Mouse (Mus musculus) spleen, postnatal 10 days (tissue): ENCODE data around the gene Hecw2.

ENCODE experiments used
- DNase-seq, 2 experiments: peaks; one replicate each; pipeline ENCODE4 v3.0.0; 2021 to 2022; ENCODE audit warnings: low spot score in 2 of 2

Gene Hecw2

GRCm38 (mm10) chr1:54194954-54195305, at the start of gene Hecw2:
Hecw2 (minus strand) TSS chr1:54195168.
- DNase-seq: peak in 1 of 2 experiments; percentile 3

- no peak for DNase-seq
Measured at GRCm38 (mm10) chr1:54242722-54243121, 47.8 kb upstream of the Hecw2 start.

GRCm38 (mm10) chr1:54220273-54220672, 25.3 kb upstream of the Hecw2 start:
- no peak for DNase-seq

GRCm38 (mm10) chr1:54194183-54194953, 600 bp downstream of the Hecw2 start:
- DNase-seq: peak in 1 of 2 experiments; percentile 14

GRCm38 (mm10) chr1:54193191-54193770, 1.7 kb downstream of the Hecw2 start:
- no peak for DNase-seq

GRCm38 (mm10) chr1:54187579-54187978, 7.4 kb downstream of the Hecw2 start:
- no peak for DNase-seq

- DNase-seq: no peak
Measured at GRCm38 (mm10) chr1:54186347-54186746, 8.6 kb downstream of the Hecw2 start.

- DNase-seq: no peak
Measured at GRCm38 (mm10) chr1:54180663-54181062, 14.3 kb downstream of the Hecw2 start.

- DNase-seq: no peak
Measured at GRCm38 (mm10) chr1:54179179-54179578, 15.8 kb downstream of the Hecw2 start.

- DNase-seq: no peak
Measured at GRCm38 (mm10) chr1:54176592-54176991, 18.4 kb downstream of the Hecw2 start.

GRCm38 (mm10) chr1:54168014-54168413, 27.0 kb downstream of the Hecw2 start:
- DNase-seq: no peak

GRCm38 (mm10) chr1:54159531-54159930, 35.4 kb downstream of the Hecw2 start:
- no peak for DNase-seq

- no peak for DNase-seq
Measured at GRCm38 (mm10) chr1:54153216-54153786, 41.7 kb downstream of the Hecw2 start.

GRCm38 (mm10) chr1:54145106-54145505, 49.9 kb downstream of the Hecw2 start:
- no peak for DNase-seq

GRCm38 (mm10) chr1:54133802-54134436, 61.0 kb downstream of the Hecw2 start:
- no peak for DNase-seq

- no peak for DNase-seq
Measured at GRCm38 (mm10) chr1:54128714-54129431, 66.1 kb downstream of the Hecw2 start.

- DNase-seq: no peak
Measured at GRCm38 (mm10) chr1:54126991-54127742, 67.8 kb downstream of the Hecw2 start.

- no peak for DNase-seq
Measured at GRCm38 (mm10) chr1:54122551-54122950, 72.4 kb downstream of the Hecw2 start.

- DNase-seq: no peak
Measured at GRCm38 (mm10) chr1:54121071-54121730, 73.8 kb downstream of the Hecw2 start.

GRCm38 (mm10) chr1:54119638-54120320, 75.2 kb downstream of the Hecw2 start:
- no peak for DNase-seq
